Comparison of ENCODE assay signal across 25 mouse cellular contexts in the genomic region with DNA sequence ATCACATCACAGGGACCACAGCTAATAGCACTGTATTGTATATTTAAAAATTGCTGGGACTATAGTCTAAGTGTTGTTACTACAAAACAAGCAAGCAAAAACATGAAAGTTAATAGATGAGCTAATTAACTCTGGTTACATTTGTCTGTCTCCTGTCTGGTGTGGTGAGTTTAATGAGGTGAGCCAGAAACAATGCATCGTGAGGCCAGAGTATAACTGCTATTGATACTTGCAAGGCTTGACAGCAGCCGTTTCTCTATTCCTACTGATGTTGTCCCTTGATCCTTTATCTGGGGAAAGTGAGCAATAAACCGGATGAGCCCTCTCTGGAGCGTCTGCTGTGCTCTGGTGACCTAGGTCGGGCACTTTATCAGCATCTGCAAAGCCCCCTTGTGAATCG. TPM values are rescaled to one million over a fixed set of nuclear protein-coding genes. Genes with fewer than 3 reads are reported as not detected.
"Had no signal": no experiment of that assay in that cellular context is flagged by ENCODE, and none has a peak within 500 bp of the region (broad histone marks: within the 10 kb centered on the region; RNA-seq: fewer than 3 reads in every experiment).

No protein-coding gene starts in this region.

- H3K9me3 ChIP-seq: heart, embryonic 10.5 days; heart, embryonic 12.5 days; hindbrain, embryonic 10.5 days; hindbrain, embryonic 12.5 days; intestine, embryonic 15.5 days; limb, embryonic 10.5 days; limb, embryonic 12.5 days had no signal

- H3K27me3 ChIP-seq: heart, embryonic 12.5 days; hindbrain, embryonic 12.5 days; intestine, embryonic 15.5 days had no signal

- H3K4me3 ChIP-seq: gastrocnemius, adult 2 months; heart, embryonic 10.5 days; heart, embryonic 12.5 days; hindbrain, embryonic 10.5 days; hindbrain, embryonic 12.5 days; intestine, embryonic 15.5 days; left cerebral cortex, adult 2 months; limb, embryonic 10.5 days; limb, embryonic 12.5 days had no signal

- H3K4me1 ChIP-seq: heart, embryonic 10.5 days; heart, embryonic 12.5 days; intestine, embryonic 15.5 days had no signal

- ATAC-seq: forebrain, embryonic 16.5 days; hindbrain, embryonic 16.5 days; inflammation-experienced regulatory T-cells, adult 6 months; intestine, embryonic 15.5 days; intestine, postnatal 0 days had no signal

- DNase-seq: gastrocnemius, adult 2 months; gastrocnemius, postnatal 10 days; gastrocnemius, postnatal 25 days; heart, postnatal 10 days; heart, postnatal 4 days; kidney, adult 18-20 months; kidney, adult 8-10 months; kidney, postnatal 10 days; kidney, postnatal 25 days; kidney, postnatal 4 days; liver had no signal

- H3K27ac ChIP-seq: gastrocnemius, adult 2 months; heart, embryonic 10.5 days; hindbrain, embryonic 10.5 days; hindbrain, embryonic 12.5 days; hindbrain, embryonic 14.5 days; intestine, embryonic 15.5 days; left cerebral cortex, adult 2 months; limb, embryonic 10.5 days; limb, embryonic 12.5 days had no signal

- H3K9ac ChIP-seq: heart, embryonic 12.5 days; hindbrain, embryonic 12.5 days; hindbrain, embryonic 14.5 days; intestine, embryonic 15.5 days; limb, embryonic 12.5 days had no signal

- H3K4me2 ChIP-seq: heart, embryonic 12.5 days; hindbrain, embryonic 12.5 days; hindbrain, embryonic 14.5 days; intestine, embryonic 15.5 days; limb, embryonic 12.5 days had no signal

- H3K36me3 ChIP-seq: heart, embryonic 10.5 days; heart, embryonic 12.5 days; hindbrain, embryonic 10.5 days; hindbrain, embryonic 12.5 days; intestine, embryonic 15.5 days; limb, embryonic 10.5 days; limb, embryonic 12.5 days had no signal

RNA-seq across cellular contexts. Expression of gene Slc1a2, which starts 11.1 kb away (rescaled TPM):
- total RNA-seq: granulocyte monocyte progenitor cell, adult 5-6 weeks had no signal
